Mouse (Mus musculus) embryonic facial prominence, embryonic 10.5 days (tissue): ENCODE data around the gene Galnt7. TPM values are rescaled to one million over a fixed set of nuclear protein-coding genes. Genes with fewer than 3 reads are reported as not detected.

Source experiments
- DNase-seq: peaks from one replicate; pipeline ENCODE4 v3.0.0-alpha.2; 2017; ENCODE audit warnings: low spot score
- H3K27ac ChIP-seq: fragments of 300-500 bp; sonication (generic); replicated peaks from 2 replicates; pipeline ENCODE4 v1.5.1; 2016; ENCODE audit warnings: mild to moderate bottlenecking
- H3K27me3 ChIP-seq: fragments of 300-500 bp; sonication (generic); replicated peaks from 2 replicates; pipeline ENCODE4 v1.6.1; 2016; ENCODE audit warnings: low read depth, mild to moderate bottlenecking; ENCODE audit not compliant: poor library complexity, severe bottlenecking
- H3K36me3 ChIP-seq: fragments of 300-500 bp; sonication (generic); replicated peaks from 2 replicates; pipeline ENCODE4 v1.6.1; 2016; ENCODE audit warnings: mild to moderate bottlenecking, moderate library complexity
- H3K4me1 ChIP-seq: fragments of 300-500 bp; sonication (generic); 2 replicates; pipeline ENCODE4 v1.6.1; 2016
- H3K4me3 ChIP-seq: fragments of 300-500 bp; sonication (generic); 2 replicates; pipeline ENCODE4 v1.5.1; 2016; ENCODE audit warnings: mild to moderate bottlenecking, moderate library complexity
- H3K9me3 ChIP-seq: fragments of 300-500 bp; sonication (generic); 2 replicates; pipeline ENCODE4 v1.6.1; 2016; ENCODE audit warnings: mild to moderate bottlenecking
- WGBS: fragments of 180-500 bp; shearing (Covaris S2); methylation state at CpG from one replicate; pipeline ENCODE4 v1.1.7; 2016; 5-methylcytosine and 5-hydroxymethylcytosine counted together
- polyA plus RNA-seq: library from polyadenylated mRNA; unstranded; fragments of >200 nt; fragmentation: Nextera tagmentation; extraction: Ambion mirVana; gene quantifications from 2 replicates; pipeline ENCODE4 v1.2.1, GENCODE M21; 2016

Galnt7 gene
- polyA plus RNA-seq, 1 experiment from 2014 or later = 23.2 TPM

DNA sequence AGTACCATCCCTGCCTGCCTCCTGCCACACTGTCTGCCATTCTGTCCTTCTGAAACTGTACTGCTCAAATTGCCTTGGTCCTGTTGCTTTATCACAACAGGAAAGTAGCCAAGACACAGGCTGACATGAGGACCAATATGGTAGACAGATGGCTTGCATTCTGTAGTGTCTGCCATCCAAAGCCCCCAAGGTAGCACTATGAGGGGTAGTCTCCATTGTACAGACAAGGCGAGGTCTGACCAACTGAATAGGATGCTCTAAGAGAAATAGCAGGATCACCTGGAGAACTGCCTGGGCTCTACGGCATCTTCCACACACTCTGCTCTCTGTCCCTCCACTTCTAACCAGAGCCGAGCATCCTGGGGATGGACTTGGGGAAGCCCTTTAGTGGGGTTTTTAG, 29.8 kb downstream of the Galnt7 start:
- DNase-seq = no peak
- peaks cover 8% of the 10 kb centered on the region; the same call in 1 of the 2 replicates for H3K4me1 ChIP-seq
- no peaks in the 10 kb centered on the region for H3K9me3 ChIP-seq
- no peaks in the 10 kb centered on the region for H3K27me3 ChIP-seq
- no peak overlapping the region for H3K27ac ChIP-seq
- H3K36me3 ChIP-seq = no peaks in the 10 kb centered on the region
- H3K4me3 ChIP-seq = no peak overlapping the region
- WGBS = 92% methylated on average over 3 of the region's 3 CpGs

- Histone ChIP-seq H3K27me3 (no peaks in the 10 kb centered on the region), H3K4me1 (peaks cover 10% of the 10 kb centered on the region), H3K9me3 (no peaks in the 10 kb centered on the region), H3K4me3 (no peak overlapping the region), H3K36me3 (no peaks in the 10 kb centered on the region), H3K27ac (no peak overlapping the region)
- 51% methylated on average over 5 of the region's 5 CpGs for WGBS
- DNase-seq = no peak
Observed at GRCm38 (mm10) chr8:57616965-57617364, 35.9 kb downstream of the Galnt7 start.

DNA sequence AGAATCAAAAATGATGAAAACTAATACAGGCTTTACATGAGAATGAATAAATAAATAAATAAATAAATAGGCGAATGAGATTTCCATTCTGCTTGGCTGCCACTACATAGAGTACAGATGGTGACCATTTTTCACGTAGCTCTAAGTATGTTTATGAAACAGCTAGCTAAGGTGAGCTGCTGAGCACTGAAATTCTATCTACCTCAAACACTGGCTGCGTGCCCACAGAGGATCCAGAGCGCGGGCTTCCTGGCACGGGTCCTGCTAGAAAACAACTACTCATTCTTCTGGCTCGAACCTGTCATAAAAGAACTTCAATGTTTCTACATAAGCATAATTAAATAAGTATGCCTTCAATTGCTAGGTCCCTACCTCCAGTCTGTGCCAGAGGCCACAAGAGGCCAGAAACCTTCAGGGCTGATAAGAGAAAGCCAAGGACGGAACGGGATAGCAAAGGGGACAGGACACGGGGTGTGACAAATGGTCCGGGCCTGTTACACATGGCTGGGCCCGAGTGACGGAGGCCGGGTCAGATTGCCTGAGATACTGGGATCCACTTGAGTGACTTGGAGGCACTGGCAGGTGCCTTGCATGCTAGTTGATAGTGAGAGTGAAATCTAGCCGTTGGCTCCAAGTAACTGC, 37.7 kb downstream of the Galnt7 start:
- H3K9me3 ChIP-seq = no peaks in the 10 kb centered on the region
- H3K27me3 ChIP-seq = no peaks in the 10 kb centered on the region
- no peak overlapping the region for H3K4me3 ChIP-seq
- peaks cover 23% of the 10 kb centered on the region for H3K4me1 ChIP-seq
- WGBS = 76% methylated on average over 15 of the region's 15 CpGs
- H3K27ac ChIP-seq = no peak overlapping the region
- no peak for DNase-seq
- no peaks in the 10 kb centered on the region for H3K36me3 ChIP-seq

DNA sequence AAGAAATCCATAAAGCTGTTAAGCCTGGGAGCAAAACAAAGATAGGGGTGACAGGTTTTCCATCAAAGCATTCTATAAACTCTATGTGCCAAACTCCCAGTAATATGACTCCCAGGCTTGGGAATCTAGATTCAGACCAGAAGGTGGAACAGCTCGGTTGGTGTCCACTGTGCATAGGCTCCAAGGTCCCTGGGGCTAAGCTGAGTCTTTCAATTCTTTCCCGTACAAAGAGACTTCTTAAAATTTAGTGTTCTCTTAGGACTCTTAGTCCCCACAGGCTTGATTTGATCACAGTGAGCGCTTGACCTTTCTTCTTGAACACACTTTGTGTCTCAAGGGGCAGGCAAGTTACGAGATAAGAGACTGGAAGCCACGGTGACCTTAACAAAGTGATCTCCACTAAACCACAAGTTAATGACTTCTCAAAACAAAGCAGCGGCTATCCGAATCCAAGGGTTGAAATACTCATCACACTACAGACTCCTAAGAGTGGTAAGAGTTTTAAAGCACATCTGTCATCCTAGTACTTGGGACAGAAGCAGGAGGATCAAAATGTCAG, 41.3 kb downstream of the Galnt7 start:
- Histone ChIP-seq H3K36me3 (no peaks in the 10 kb centered on the region), H3K4me1 (peaks cover 22% of the 10 kb centered on the region), H3K27ac (no peak overlapping the region), H3K27me3 (no peaks in the 10 kb centered on the region), H3K9me3 (no peaks in the 10 kb centered on the region), H3K4me3 (no peak overlapping the region)
- DNase-seq = no peak
- WGBS = 21% methylated on average over 7 of the region's 7 CpGs

- Histone ChIP-seq H3K36me3 (no peaks in the 10 kb centered on the region), H3K27me3 (no peaks in the 10 kb centered on the region), H3K4me3 (no peak overlapping the region), H3K4me1 (peaks cover 25% of the 10 kb centered on the region), H3K27ac (no peak overlapping the region), H3K9me3 (no peaks in the 10 kb centered on the region)
- no peak for DNase-seq
- 71% methylated on average over 11 of the region's 11 CpGs for WGBS
Observed at GRCm38 (mm10) chr8:57610706-57611418, 42.0 kb downstream of the Galnt7 start.

- 90% methylated on average over 5 of the region's 5 CpGs for WGBS
- no peaks in the 10 kb centered on the region for H3K36me3 ChIP-seq
Observed at GRCm38 (mm10) chr8:57602511-57602910, 50.3 kb downstream of the Galnt7 start.

GRCm38 (mm10) chr8:57601987-57602418, 50.8 kb downstream of the Galnt7 start:
- H3K36me3 ChIP-seq = no peaks in the 10 kb centered on the region
- DNase-seq = no peak
- WGBS = 89% methylated on average over 12 of the region's 12 CpGs
- no peaks in the 10 kb centered on the region for H3K9me3 ChIP-seq
- H3K27me3 ChIP-seq = no peaks in the 10 kb centered on the region
- H3K4me3 ChIP-seq = no peak overlapping the region
- no peak overlapping the region for H3K27ac ChIP-seq
- H3K4me1 ChIP-seq = peaks cover 12% of the 10 kb centered on the region

More at GRCm38 (mm10) chr8:57602511-57602910, 50.3 kb downstream of the Galnt7 start:
- DNase-seq = no peak
- peaks cover 12% of the 10 kb centered on the region for H3K4me1 ChIP-seq
- no peak overlapping the region for H3K4me3 ChIP-seq
- no peaks in the 10 kb centered on the region for H3K27me3 ChIP-seq
- no peaks in the 10 kb centered on the region for H3K9me3 ChIP-seq
- H3K27ac ChIP-seq = no peak overlapping the region

DNA sequence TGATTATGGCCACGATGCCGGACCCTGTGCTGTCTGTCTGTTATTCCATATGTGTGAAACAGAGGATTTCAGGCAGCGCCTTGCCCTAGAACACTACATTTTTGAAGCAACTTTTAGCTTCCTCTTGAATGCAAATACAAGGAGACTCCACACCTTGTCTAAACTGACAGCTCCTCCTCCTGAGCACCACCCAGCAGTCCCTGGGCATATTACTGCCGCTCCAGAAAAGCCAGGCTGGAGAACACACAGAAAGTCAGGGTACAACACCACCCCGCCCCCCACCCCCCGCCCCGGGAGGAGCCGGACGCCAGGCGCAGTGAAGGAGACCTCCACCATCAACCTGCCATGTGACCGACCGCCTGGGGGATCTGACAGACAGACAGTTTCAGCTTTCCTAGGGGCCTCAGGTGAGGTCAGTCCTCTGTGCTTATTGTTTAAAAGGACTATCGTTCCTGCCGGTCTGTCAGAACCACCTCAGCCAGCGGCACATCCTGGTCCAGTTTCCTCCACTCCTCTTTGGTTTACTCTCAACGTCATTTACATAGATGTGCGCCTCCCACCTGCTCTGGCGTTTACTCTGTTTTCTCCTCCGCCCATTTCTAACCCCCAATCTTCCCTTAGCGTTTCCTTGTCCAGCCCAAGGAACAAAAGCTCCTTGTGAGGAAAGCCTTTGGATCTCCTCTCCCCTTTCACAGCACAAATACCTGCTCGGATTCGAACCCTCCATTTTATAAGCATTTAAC, 52.8 kb downstream of the Galnt7 start:
- Histone ChIP-seq H3K27ac (no peak overlapping the region; the same call in 1 of the 2 replicates), H3K9me3 (no peaks in the 10 kb centered on the region), H3K36me3 (no peaks in the 10 kb centered on the region), H3K27me3 (no peaks in the 10 kb centered on the region), H3K4me1 (peaks cover 9% of the 10 kb centered on the region), H3K4me3 (peak overlapping the region; percentile 39; the same call in 1 of the 2 replicates)
- 20% methylated on average over 22 of the region's 22 CpGs for WGBS
- DNase-seq = peak; percentile 21

- 81% methylated on average over 3 of the region's 3 CpGs for WGBS
- H3K9me3 ChIP-seq = no peaks in the 10 kb centered on the region
- H3K27ac ChIP-seq = no peak overlapping the region
- no peak for DNase-seq
- H3K4me3 ChIP-seq = no peak overlapping the region
- peaks cover 9% of the 10 kb centered on the region for H3K4me1 ChIP-seq
- no peaks in the 10 kb centered on the region for H3K36me3 ChIP-seq
- H3K27me3 ChIP-seq = no peaks in the 10 kb centered on the region
Observed at GRCm38 (mm10) chr8:57595853-57596252, 57.0 kb downstream of the Galnt7 start.

DNA sequence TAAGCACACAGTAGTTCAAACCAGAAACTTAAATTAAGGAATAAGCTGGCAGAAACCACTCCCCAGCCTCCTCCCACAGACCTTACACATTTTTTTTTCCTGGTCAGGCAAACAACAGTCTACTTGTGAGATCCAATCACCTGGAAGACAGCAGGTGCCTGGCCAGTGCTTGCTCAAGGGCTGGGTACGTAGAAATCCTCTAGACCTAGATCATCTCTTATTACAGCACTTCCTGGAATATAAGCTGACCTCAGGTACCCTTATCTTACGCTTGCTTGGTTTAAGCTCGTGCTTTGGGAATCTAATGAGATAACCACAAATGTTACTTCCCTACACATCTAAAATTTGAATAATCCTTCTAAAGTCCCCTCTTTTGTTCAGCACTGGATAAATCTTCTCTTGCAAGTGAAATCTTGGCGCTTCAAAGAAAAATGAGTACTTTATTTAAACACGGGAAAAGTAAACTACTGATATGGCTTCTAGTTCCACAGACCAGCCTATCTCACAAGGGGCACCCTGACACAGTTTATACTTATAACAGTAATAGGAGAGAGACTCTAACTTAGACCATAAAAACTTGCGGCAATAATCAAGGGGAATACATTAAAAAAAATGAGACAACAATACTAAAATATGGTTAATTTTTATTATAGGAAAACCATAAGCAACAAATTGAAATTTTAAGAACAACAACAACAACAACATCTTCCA, 58.5 kb downstream of the Galnt7 start:
- Histone ChIP-seq H3K36me3 (no peaks in the 10 kb centered on the region), H3K27ac (no peak overlapping the region), H3K4me3 (no peak overlapping the region), H3K9me3 (no peaks in the 10 kb centered on the region), H3K27me3 (no peaks in the 10 kb centered on the region), H3K4me1 (no peaks in the 10 kb centered on the region)
- WGBS = 80% methylated on average over 6 of the region's 6 CpGs
- DNase-seq = no peak

DNA sequence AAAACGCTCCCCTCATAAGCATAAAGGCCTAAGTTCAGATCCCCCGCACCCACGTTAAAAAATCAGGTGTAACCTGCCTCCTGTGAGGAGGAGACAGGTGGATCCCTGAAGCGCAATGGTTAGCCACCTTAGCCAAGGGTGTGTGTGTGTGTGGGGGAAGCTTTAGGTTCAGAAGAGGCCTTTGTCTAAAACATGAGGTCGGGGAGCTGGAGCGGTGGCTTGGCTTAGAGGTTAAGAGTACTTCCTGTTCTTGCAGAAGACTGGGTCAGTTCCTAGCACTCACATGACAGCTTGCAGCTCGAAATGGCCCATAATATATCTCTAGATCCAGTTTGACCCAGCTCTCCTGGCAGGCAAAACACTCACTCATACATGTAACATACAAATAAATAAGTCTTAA, 60.2 kb downstream of the Galnt7 start:
- no peak overlapping the region for H3K27ac ChIP-seq
- H3K36me3 ChIP-seq = no peaks in the 10 kb centered on the region
- DNase-seq = no peak

GRCm38 (mm10) chr8:57591681-57592080, 61.2 kb downstream of the Galnt7 start:
- no peak for DNase-seq
- H3K9me3 ChIP-seq = no peaks in the 10 kb centered on the region
- peaks cover 2% of the 10 kb centered on the region; the same call in 1 of the 2 replicates for H3K4me1 ChIP-seq
- no peaks in the 10 kb centered on the region for H3K36me3 ChIP-seq
- WGBS = 95% methylated on average over 4 of the region's 4 CpGs
- no peaks in the 10 kb centered on the region for H3K27me3 ChIP-seq
- no peak overlapping the region for H3K27ac ChIP-seq
- no peak overlapping the region for H3K4me3 ChIP-seq

More for the DNA sequence above, 60.2 kb downstream of the Galnt7 start:
- 80% methylated on average over 7 of the region's 7 CpGs for WGBS
- no peak overlapping the region for H3K4me3 ChIP-seq
- no peaks in the 10 kb centered on the region for H3K4me1 ChIP-seq
- no peaks in the 10 kb centered on the region for H3K9me3 ChIP-seq
- no peaks in the 10 kb centered on the region for H3K27me3 ChIP-seq
